Mouse (Mus musculus): ENCODE data around the gene Fap.

DNA sequence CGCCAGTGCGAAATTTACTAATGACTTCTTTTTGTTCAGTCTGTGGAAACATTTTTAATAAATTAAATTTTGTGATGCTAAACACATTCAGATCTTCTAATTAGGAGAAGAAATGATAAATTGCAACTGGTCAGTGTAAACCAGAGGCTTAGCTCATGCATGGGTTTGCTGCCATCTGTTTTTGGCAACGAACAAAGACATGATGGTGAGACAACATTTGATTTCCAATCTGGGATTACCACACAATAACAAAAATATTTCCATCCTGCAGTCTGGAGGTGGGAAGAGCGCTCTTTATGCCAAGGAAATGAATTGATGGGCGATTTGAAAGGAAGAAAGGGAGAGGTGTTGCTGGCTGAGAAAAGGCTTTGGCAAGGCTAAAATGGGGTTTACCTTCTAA lies 29.7 kb upstream of the Fap start:
- TF ChIP-seq TAL1 (IDR thresholded peaks at IDR 0.05; ENCODE audit: low read length) (no peak), GATA1 (IDR thresholded peaks at IDR 0.05; ENCODE audit: low read length) (no peak)

Measured in erythroblast, embryonic 14.5 days (primary cell).